Mouse (Mus musculus): Measurements from ENCODE around the gene Cyp24a1.

Gene Cyp24a1

GRCm38 (mm10) chr2:170438782-170439181 is 58.2 kb downstream of the Cyp24a1 start:
- no peak for DNase-seq (ENCODE audit: low spot score in 2 of 2)

- DNase-seq (ENCODE audit: low spot score in 2 of 2) = no peak
These were observed 60.7 kb downstream of the Cyp24a1 start for GRCm38 (mm10) chr2:170436204-170436603.

All from left cerebral cortex, adult 9 months (tissue).